Mouse (Mus musculus) spleen, adult 2 months (tissue): ENCODE measurements around the gene Rtel1. TPM values are rescaled to one million over a fixed set of nuclear protein-coding genes. Genes with fewer than 3 reads are reported as not detected.

Experiments
- DNase-seq, 2 experiments: peaks; one replicate each; pipeline versions ENCODE4 v3.0.0 to v3.0.0-alpha.2; 2012 to 2021; ENCODE audit warnings: low spot score in 2 of 2, low read depth in 1 of 2
- H3K27ac ChIP-seq: fragments of 200-500 bp; 2 replicates; pipeline ENCODE4 v1.5.1; 2012; ENCODE audit warnings: low read length, inconsistent platforms; ENCODE audit not compliant: insufficient read depth
- H3K27me3 ChIP-seq: fragments of 200-500 bp; 2 replicates; pipeline ENCODE4 v1.6.1; 2012; ENCODE audit warnings: mild to moderate bottlenecking, moderate library complexity, low read length, inconsistent platforms; ENCODE audit not compliant: control insufficient read depth, insufficient read depth
- H3K36me3 ChIP-seq: fragments of 200-500 bp; 2 replicates; pipeline ENCODE4 v1.6.1; 2012; ENCODE audit warnings: mild to moderate bottlenecking, low read length, inconsistent platforms; ENCODE audit not compliant: control insufficient read depth, insufficient read depth
- H3K4me1 ChIP-seq: fragments of 200-500 bp; 2 replicates; pipeline ENCODE4 v1.6.1; 2011; ENCODE audit warnings: inconsistent platforms; ENCODE audit not compliant: control insufficient read depth, insufficient read depth, insufficient read length
- H3K4me3 ChIP-seq: fragments of 200-500 bp; 2 replicates; pipeline ENCODE4 v1.5.1; 2011; ENCODE audit warnings: mild to moderate bottlenecking, inconsistent platforms; ENCODE audit not compliant: insufficient read depth, insufficient read length; ENCODE audit errors: extremely low read depth
- CTCF ChIP-seq: fragments of 200-500 bp; IDR thresholded peaks from 2 replicates; pipeline ENCODE4 v1.5.1; 2011; ENCODE audit warnings: mild to moderate bottlenecking, inconsistent platforms; ENCODE audit not compliant: insufficient read depth, insufficient read length, insufficient replicate concordance; ENCODE audit errors: extremely low read depth
- POLR2A ChIP-seq: fragments of 200-500 bp; IDR thresholded peaks from 2 replicates; pipeline ENCODE4 v1.6.1; 2011; ENCODE audit warnings: low read depth, low read length, inconsistent platforms
- WGBS: fragments of 180-500 bp; shearing (Covaris S2); methylation state at CpG from one replicate; pipeline ENCODE4 v1.1.7; 2018; 5-methylcytosine and 5-hydroxymethylcytosine counted together
- polyA plus RNA-seq: library from polyadenylated mRNA; depleted of rRNA; stranded (reverse); fragments of >200 nt; gene quantifications from 2 replicates; pipeline ENCODE4 v1.2.3, GENCODE M21; 2012

Rtel1 gene
- polyA plus RNA-seq, 1 experiment, result 52.9 TPM

- Histone ChIP-seq H3K36me3 (peaks cover 24% of the 10 kb centered on the region), H3K27ac (no peak overlapping the region), H3K4me3 (no peak overlapping the region), H3K4me1 (peaks cover 1% of the 10 kb centered on the region; the same call in 1 of the 2 replicates), H3K27me3 (no peaks in the 10 kb centered on the region)
- no peak for TF ChIP-seq POLR2A
- no peak for TF ChIP-seq CTCF
- no peak for DNase-seq
- WGBS, result 92% methylated on average over 3 of the region's 3 CpGs
Observed at GRCm38 (mm10) chr2:181385885-181386284, 66.3 kb downstream of the Rtel1 start.

GRCm38 (mm10) chr2:181386663-181387210, 67.2 kb downstream of the Rtel1 start:
- no peaks in the 10 kb centered on the region for H3K27me3 ChIP-seq
- WGBS, result 80% methylated on average over 4 of the region's 4 CpGs
- H3K4me3 ChIP-seq, result no peak overlapping the region
- TF ChIP-seq CTCF (no peak), POLR2A (no peak)
- H3K4me1 ChIP-seq, result no peaks in the 10 kb centered on the region; the same call in 1 of the 2 replicates
- H3K27ac ChIP-seq, result no peak overlapping the region
- no peak for DNase-seq
- H3K36me3 ChIP-seq, result peaks cover 24% of the 10 kb centered on the region

GRCm38 (mm10) chr2:181390136-181390870, 70.8 kb downstream of the Rtel1 start:
- no peak overlapping the region for H3K4me3 ChIP-seq
- no peak for DNase-seq
- no peaks in the 10 kb centered on the region for H3K27me3 ChIP-seq
- no peak overlapping the region for H3K27ac ChIP-seq
- no peak for TF ChIP-seq CTCF
- TF ChIP-seq POLR2A, result no peak
- peaks cover 5% of the 10 kb centered on the region; the same call in 1 of the 2 replicates for H3K36me3 ChIP-seq
- 83% methylated on average over 4 of the region's 4 CpGs for WGBS
- H3K4me1 ChIP-seq, result no peaks in the 10 kb centered on the region

GRCm38 (mm10) chr2:181391022-181391421, 71.5 kb downstream of the Rtel1 start:
- Histone ChIP-seq H3K36me3 (peaks cover 3% of the 10 kb centered on the region; the same call in 1 of the 2 replicates), H3K4me3 (no peak overlapping the region), H3K4me1 (no peaks in the 10 kb centered on the region), H3K27me3 (no peaks in the 10 kb centered on the region), H3K27ac (no peak overlapping the region)
- 93% methylated on average over 15 of the region's 15 CpGs for WGBS
- TF ChIP-seq CTCF (no peak), POLR2A (no peak)
- DNase-seq, result no peak

- no peak for DNase-seq
- Histone ChIP-seq H3K27ac (no peak overlapping the region), H3K4me1 (no peaks in the 10 kb centered on the region), H3K4me3 (no peak overlapping the region), H3K36me3 (no peaks in the 10 kb centered on the region), H3K27me3 (no peaks in the 10 kb centered on the region)
- TF ChIP-seq CTCF, result no peak
- no peak for TF ChIP-seq POLR2A
- 79% methylated on average over 2 of the region's 2 CpGs for WGBS
Observed at GRCm38 (mm10) chr2:181391541-181391940, 72.0 kb downstream of the Rtel1 start.

GRCm38 (mm10) chr2:181392600-181393213, 73.2 kb downstream of the Rtel1 start:
- 30% methylated on average over 4 of the region's 4 CpGs for WGBS
- H3K4me3 ChIP-seq, result no peak overlapping the region
- TF ChIP-seq CTCF (peak; percentile 73; the same call in 1 of the 2 replicates), POLR2A (no peak)
- no peaks in the 10 kb centered on the region for H3K27me3 ChIP-seq
- DNase-seq, result peak; percentile 61 to 81
- H3K27ac ChIP-seq, result no peak overlapping the region
- no peaks in the 10 kb centered on the region for H3K4me1 ChIP-seq
- H3K36me3 ChIP-seq, result no peaks in the 10 kb centered on the region
